Mouse (Mus musculus) lung, postnatal 0 days (tissue): ENCODE measurements around the gene Ttll4. TPM values are rescaled to one million over a fixed set of nuclear protein-coding genes. Genes with fewer than 3 reads are reported as not detected.

Experiments
- ATAC-seq: fragments of 200-750 bp; cut with Nextera tagmentation; 2 replicates; pipeline ENCODE4 v1.8.0; 2017; ENCODE audit warnings: moderate library complexity
- DNase-seq: peaks from one replicate; pipeline ENCODE4 v3.0.0-alpha.2; 2016; ENCODE audit warnings: low spot score
- H3K27ac ChIP-seq: fragments of 300-500 bp; sonication (generic); 2 replicates; pipeline ENCODE4 v1.5.1; 2014; ENCODE audit warnings: antibody characterized with exemption, mild to moderate bottlenecking, low read length, mixed read lengths
- H3K27me3 ChIP-seq: fragments of 300-500 bp; sonication (generic); replicated peaks from 2 replicates; pipeline ENCODE4 v1.6.1; 2014; ENCODE audit warnings: low read length, mixed read lengths; ENCODE audit not compliant: insufficient read depth
- H3K36me3 ChIP-seq: fragments of 300-500 bp; sonication (generic); 2 replicates; pipeline ENCODE4 v1.6.1; 2014; ENCODE audit warnings: low read length, mixed read lengths; ENCODE audit not compliant: insufficient read depth
- H3K4me1 ChIP-seq: fragments of 300-500 bp; sonication (generic); 2 replicates; pipeline ENCODE4 v1.6.1; 2014; ENCODE audit warnings: antibody characterized with exemption, low read depth, low read length, mixed read lengths; ENCODE audit not compliant: insufficient read depth
- H3K4me2 ChIP-seq: fragments of 300-500 bp; sonication (generic); replicated peaks from 2 replicates; pipeline ENCODE4 v1.6.1; 2014; ENCODE audit warnings: low read depth, mild to moderate bottlenecking, low read length, moderate library complexity, mixed read lengths
- H3K4me3 ChIP-seq: fragments of 300-500 bp; sonication (generic); 2 replicates; pipeline ENCODE4 v1.5.1; 2014; ENCODE audit warnings: low read depth, low read length
- H3K9ac ChIP-seq: fragments of 300-500 bp; sonication (generic); replicated peaks from 2 replicates; pipeline ENCODE4 v1.6.1; 2014; ENCODE audit warnings: low read depth, mild to moderate bottlenecking
- H3K9me3 ChIP-seq: fragments of 300-500 bp; sonication (generic); 2 replicates; pipeline ENCODE4 v1.6.1; 2016; ENCODE audit warnings: low read length, mixed read lengths
- CTCF ChIP-seq: IDR thresholded peaks from 2 replicates; pipeline ENCODE4 v1.5.1; 2016; ENCODE audit warnings: antibody characterized with exemption, mild to moderate bottlenecking
- EP300 ChIP-seq: IDR thresholded peaks from 2 replicates; pipeline ENCODE4 v1.6.1; 2016; ENCODE audit warnings: antibody characterized with exemption, mild to moderate bottlenecking, control low read depth
- WGBS: fragments of 180-500 bp; shearing (Covaris S2); extraction: QIAGEN DNeasy Blood & Tissue Kit; methylation state at CpG from one replicate; pipeline ENCODE4 v1.1.7; 2014; 5-methylcytosine and 5-hydroxymethylcytosine counted together
- polyA plus RNA-seq: library from polyadenylated mRNA; unstranded; fragments of >200 nt; fragmentation: Nextera tagmentation; extraction: Ambion mirVana; gene quantifications from 2 replicates; pipeline ENCODE4 v1.2.1, GENCODE M21; 2015

Ttll4 gene
- polyA plus RNA-seq, 1 experiment from 2014 or later: 4.2 TPM

- Histone ChIP-seq H3K4me2 (no peak overlapping the region), H3K4me3 (no peak overlapping the region), H3K27ac (no peak overlapping the region), H3K27me3 (no peaks in the 10 kb centered on the region), H3K36me3 (peaks cover 9% of the 10 kb centered on the region; the same call in 1 of the 2 replicates), H3K4me1 (no peaks in the 10 kb centered on the region), H3K9ac (no peak overlapping the region), H3K9me3 (no peaks in the 10 kb centered on the region)
- no peak for TF ChIP-seq EP300
- TF ChIP-seq CTCF: no peak
- no peak for DNase-seq
- ATAC-seq: no peak
- 65% methylated on average over 1 of the region's 1 CpGs for WGBS
Observed at GRCm38 (mm10) chr1:74677843-74678242, 16.3 kb downstream of the Ttll4 start.

DNA sequence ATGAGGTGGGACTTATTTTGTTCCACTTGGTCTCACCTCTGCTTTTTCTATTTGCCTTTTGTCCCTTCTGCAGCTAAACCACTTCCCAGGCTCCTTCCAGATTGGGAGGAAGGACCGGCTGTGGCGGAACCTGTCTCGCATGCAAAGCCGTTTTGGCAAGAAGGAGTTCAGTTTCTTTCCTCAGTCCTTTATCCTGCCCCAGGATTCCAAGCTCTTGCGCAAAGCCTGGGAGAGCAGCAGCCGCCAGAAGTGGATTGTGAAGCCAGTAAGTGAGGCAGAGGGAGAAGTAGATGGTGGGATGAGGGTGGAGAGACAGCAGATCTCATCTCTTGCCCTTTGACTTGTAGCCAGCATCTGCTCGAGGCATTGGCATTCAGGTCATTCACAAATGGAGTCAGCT lies 25.6 kb downstream of the Ttll4 start:
- DNase-seq (no peak), ATAC-seq (no peak)
- no peaks in the 10 kb centered on the region for H3K9me3 ChIP-seq
- no peak overlapping the region for H3K9ac ChIP-seq
- no peak overlapping the region for H3K4me3 ChIP-seq
- H3K4me1 ChIP-seq: no peaks in the 10 kb centered on the region
- H3K27ac ChIP-seq: no peak overlapping the region
- no peak overlapping the region for H3K4me2 ChIP-seq
- H3K27me3 ChIP-seq: no peaks in the 10 kb centered on the region
- WGBS: 77% methylated on average over 7 of the region's 7 CpGs
- no peak for TF ChIP-seq CTCF
- TF ChIP-seq EP300: no peak
- H3K36me3 ChIP-seq: peaks cover 47% of the 10 kb centered on the region; the same call in 1 of the 2 replicates

- DNase-seq: no peak
- 84% methylated on average over 8 of the region's 8 CpGs for WGBS
- no peaks in the 10 kb centered on the region for H3K9me3 ChIP-seq
- no peak for ATAC-seq
- H3K36me3 ChIP-seq: peaks cover 32% of the 10 kb centered on the region; the same call in 1 of the 2 replicates
- H3K27me3 ChIP-seq: no peaks in the 10 kb centered on the region
- H3K27ac ChIP-seq: no peak overlapping the region
- no peak overlapping the region for H3K4me3 ChIP-seq
- H3K9ac ChIP-seq: no peak overlapping the region
- no peaks in the 10 kb centered on the region for H3K4me1 ChIP-seq
- H3K4me2 ChIP-seq: no peak overlapping the region
- no peak for TF ChIP-seq CTCF
Observed at GRCm38 (mm10) chr1:74693891-74694583, 32.5 kb downstream of the Ttll4 start.

GRCm38 (mm10) chr1:74695836-74696235 lies 34.3 kb downstream of the Ttll4 start:
- Histone ChIP-seq H3K4me2 (no peak overlapping the region), H3K27me3 (no peaks in the 10 kb centered on the region), H3K9ac (no peak overlapping the region), H3K4me3 (no peak overlapping the region), H3K36me3 (peaks cover 22% of the 10 kb centered on the region; the same call in 1 of the 2 replicates), H3K27ac (no peak overlapping the region), H3K4me1 (no peaks in the 10 kb centered on the region), H3K9me3 (no peaks in the 10 kb centered on the region)
- 88% methylated on average over 4 of the region's 4 CpGs for WGBS
- TF ChIP-seq EP300: no peak
- TF ChIP-seq CTCF: no peak
- DNase-seq: no peak
- ATAC-seq: no peak

GRCm38 (mm10) chr1:74697416-74697815 lies 35.9 kb downstream of the Ttll4 start:
- Histone ChIP-seq H3K9me3 (no peaks in the 10 kb centered on the region), H3K4me2 (no peak overlapping the region), H3K9ac (no peak overlapping the region), H3K27me3 (no peaks in the 10 kb centered on the region), H3K36me3 (peaks cover 13% of the 10 kb centered on the region; the same call in 1 of the 2 replicates), H3K4me3 (no peak overlapping the region), H3K27ac (no peak overlapping the region), H3K4me1 (no peaks in the 10 kb centered on the region)
- ATAC-seq (peak; percentile 76), DNase-seq (peak; percentile 72)
- TF ChIP-seq CTCF (no peak), EP300 (no peak)
- WGBS: 65% methylated on average over 6 of the region's 6 CpGs

DNA sequence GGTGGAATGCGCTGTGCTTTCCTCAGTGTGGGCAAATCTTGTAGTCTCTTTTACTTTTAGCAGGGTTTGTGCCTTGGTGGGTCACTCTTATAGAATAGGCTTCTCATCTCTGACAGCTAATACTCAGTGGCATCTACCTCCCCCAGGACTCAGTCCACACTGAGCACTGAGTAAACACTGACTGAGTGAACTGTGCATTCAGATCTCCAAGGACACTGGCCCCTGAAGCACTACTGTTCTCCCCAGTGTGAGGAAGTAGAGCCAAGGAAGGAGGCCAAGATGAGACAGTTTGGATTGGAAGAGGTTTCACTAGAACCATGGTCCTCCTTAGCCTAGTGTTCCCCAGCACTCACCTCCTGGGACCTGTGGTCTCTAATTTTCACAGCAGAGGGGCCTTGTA lies 36.8 kb downstream of the Ttll4 start:
- no peak for TF ChIP-seq CTCF
- TF ChIP-seq EP300: no peak
- peaks cover 13% of the 10 kb centered on the region; the same call in 1 of the 2 replicates for H3K36me3 ChIP-seq
- H3K9me3 ChIP-seq: no peaks in the 10 kb centered on the region
- no peak overlapping the region for H3K4me2 ChIP-seq
- H3K9ac ChIP-seq: no peak overlapping the region
- no peaks in the 10 kb centered on the region for H3K27me3 ChIP-seq
- ATAC-seq (no peak), DNase-seq (no peak)
- no peaks in the 10 kb centered on the region for H3K4me1 ChIP-seq
- H3K27ac ChIP-seq: 0 out of 2 replicates have a peak overlapping the region, but pooled peaks have one; percentile 9
- WGBS: 96% methylated on average over 1 of the region's 1 CpGs
- no peak overlapping the region for H3K4me3 ChIP-seq
